ENCODE assay signal across 10 mouse cellular contexts in genomic region chr14:73172196-73173011, GRCm38 (mm10). TPM values are rescaled to one million over a fixed set of nuclear protein-coding genes. Genes with fewer than 3 reads are reported as not detected.
DNase-seq lines count a peak whose midpoint lies in the region; ATAC-seq and TF ChIP-seq lines count a peak whose summit lies in the region.
"Had no signal": no experiment of that assay in that cellular context is flagged by ENCODE, and none has a peak within 500 bp of the region (broad histone marks: within the 10 kb centered on the region; RNA-seq: fewer than 3 reads in every experiment).

No protein-coding gene starts in this region.

- TF ChIP-seq POLR2A in liver, adult 2 months (IDR thresholded peaks at IDR 0.05; ENCODE audit: extremely low read depth, insufficient read depth, low read length), result no peak

- peaks cover 47% of the 10 kb centered on the region for H3K4me1 ChIP-seq in liver, adult 2 months (ENCODE audit: control insufficient read depth, insufficient read depth, low read length)
- H3K4me1 ChIP-seq in brown adipose tissue, adult 24 weeks (ENCODE audit: control insufficient read depth, insufficient read depth, insufficient read length, low read length), result peaks cover 50% of the 10 kb centered on the region
- H3K4me1 ChIP-seq in liver, postnatal 0 days (ENCODE audit: insufficient read depth), result peaks cover 45% of the 10 kb centered on the region
- H3K4me1 ChIP-seq: midbrain, embryonic 13.5 days had no signal

- peak; percentile 10; the same call in 1 of the 2 replicates for TF ChIP-seq CTCF in liver, adult 2 months (IDR thresholded peaks at IDR 0.05; ENCODE audit: low read depth, low read length)
- no peak for TF ChIP-seq CTCF in liver, postnatal 0 days (IDR thresholded peaks at IDR 0.05; ENCODE audit: low read depth)

- H3K9ac ChIP-seq in liver, adult 2 months (ENCODE audit: low read depth, low read length), result no peak overlapping the region; the same call in 1 of the 2 replicates
- no peak overlapping the region for H3K9ac ChIP-seq in liver, postnatal 0 days (replicated peaks)
- H3K9ac ChIP-seq: midbrain, embryonic 13.5 days had no signal

- 7% methylated on average over 12 of the region's 12 CpGs for WGBS in liver, adult 2 months
- 53% methylated on average over 12 of the region's 12 CpGs for WGBS in liver, postnatal 0 days (ENCODE audit: insufficient replicate concordance)

- peak; percentile 34 for ATAC-seq in liver, postnatal 0 days
- no peak for ATAC-seq in CD4-positive, CD25-positive, alpha-beta regulatory T cell, adult 4 months
- ATAC-seq: midbrain, embryonic 13.5 days had no signal

- H3K27ac ChIP-seq in liver, adult 2 months (replicated peaks; ENCODE audit: insufficient read depth, low read depth, low read length), result peak overlapping the region; percentile 57
- H3K27ac ChIP-seq in brown adipose tissue, adult 24 weeks (replicated peaks; ENCODE audit: low read depth, low read length), result peak overlapping the region; percentile 83
- H3K27ac ChIP-seq in liver, postnatal 0 days (ENCODE audit: low read depth), result peak overlapping the region; percentile 53
- H3K27ac ChIP-seq: midbrain, embryonic 13.5 days had no signal

- no peak overlapping the region for H3K4me3 ChIP-seq in liver, adult 2 months (ENCODE audit: insufficient read depth, low read depth, low read length)
- H3K4me3 ChIP-seq in brown adipose tissue, adult 24 weeks (ENCODE audit: insufficient read depth, low read depth, low read length), result no peak overlapping the region
- H3K4me3 ChIP-seq in liver, postnatal 0 days (ENCODE audit: low read depth, low read length), result no peak overlapping the region
- H3K4me3 ChIP-seq: midbrain, embryonic 13.5 days had no signal

- no peak overlapping the region for H3K4me2 ChIP-seq in liver, postnatal 0 days (ENCODE audit: low read depth, low read length)
- H3K4me2 ChIP-seq: midbrain, embryonic 13.5 days had no signal

- TF ChIP-seq EP300 in liver, postnatal 0 days (IDR thresholded peaks at IDR 0.05; ENCODE audit: low read depth), result no peak; the same call in 1 of the 2 replicates

- DNase-seq in embryo, embryonic 10 days (ENCODE audit: low spot score), result peak; percentile 20
- DNase-seq in embryo, embryonic 11 days, result no peak
- peak; percentile 96 for DNase-seq in liver, adult 2 months (ENCODE audit: extremely low read depth, low read depth, low spot score)
- DNase-seq in liver, result no peak
- no peak for DNase-seq in liver, postnatal 0 days
- no peak for DNase-seq in kidney, postnatal 36 days
- DNase-seq: gastrocnemius, postnatal 36 days had no signal

- no peaks in the 10 kb centered on the region for H3K9me3 ChIP-seq in liver, postnatal 0 days (ENCODE audit: low read length)
- H3K9me3 ChIP-seq: midbrain, embryonic 13.5 days had no signal

- peaks cover 13% of the 10 kb centered on the region; the same call in 1 of the 2 replicates for H3K36me3 ChIP-seq in liver, adult 2 months (ENCODE audit: control insufficient read depth, insufficient read depth, low read length)
- H3K36me3 ChIP-seq in liver, postnatal 0 days (replicated peaks; ENCODE audit: insufficient read depth, low read length), result peaks cover 5% of the 10 kb centered on the region; the same call in 1 of the 2 replicates

- no peaks in the 10 kb centered on the region for H3K79me2 ChIP-seq in liver, adult 2 months (ENCODE audit: control insufficient read depth, insufficient read depth, low read length)

- no peaks in the 10 kb centered on the region for H3K27me3 ChIP-seq in liver, adult 2 months (ENCODE audit: control insufficient read depth, insufficient read depth, low read length)
- H3K27me3 ChIP-seq in liver, postnatal 0 days (ENCODE audit: insufficient read depth, low read length), result no peaks in the 10 kb centered on the region
- H3K27me3 ChIP-seq: midbrain, embryonic 13.5 days had no signal

RNA-seq across cellular contexts. Expression of gene Rcbtb2, which starts 49.6 kb away (rescaled TPM):
- total RNA-seq in liver, adult 2 months (2014; rRNA removed), result 30.3 and 32.6 TPM in 2 replicates
- 26.0 and 28.0 TPM in 2 replicates for polyA plus RNA-seq in liver, adult 2 months (2012; rRNA removed)
- polyA plus RNA-seq in brown adipose tissue, adult 24 weeks (2012; ENCODE audit: insufficient read depth, insufficient read length, missing spikeins), result 138 and 227 TPM in 2 replicates
- polyA plus RNA-seq in liver, postnatal 0 days (2015; fragmentation: Nextera tagmentation; extraction: Ambion mirVana), result 29.1 and 29.9 TPM in 2 replicates
- polyA plus RNA-seq in CD4-positive, CD25-positive, alpha-beta regulatory T cell, adult 4 months (2017; shearing (Covaris generic)), result 10 to 100 TPM; 55.6 to 61.4 TPM

Comparison
In these comparisons a context has a peak if more than half of its experiments do, and no peak if none do; other contexts are left out.
1. DNase-seq: peak in embryo, embryonic 10 days (single experiment) and liver, adult 2 months (single experiment); none in embryo, embryonic 11 days (single experiment), liver (single experiment), liver, postnatal 0 days (single experiment) and kidney, postnatal 36 days (0 of 2).
2. Peak in every context shown above with its lines, with median percentiles within 50 percentile points of each other: H3K27ac ChIP-seq.